Mouse (Mus musculus): ENCODE data around the gene Hand1.

The Hand1 gene

DNA sequence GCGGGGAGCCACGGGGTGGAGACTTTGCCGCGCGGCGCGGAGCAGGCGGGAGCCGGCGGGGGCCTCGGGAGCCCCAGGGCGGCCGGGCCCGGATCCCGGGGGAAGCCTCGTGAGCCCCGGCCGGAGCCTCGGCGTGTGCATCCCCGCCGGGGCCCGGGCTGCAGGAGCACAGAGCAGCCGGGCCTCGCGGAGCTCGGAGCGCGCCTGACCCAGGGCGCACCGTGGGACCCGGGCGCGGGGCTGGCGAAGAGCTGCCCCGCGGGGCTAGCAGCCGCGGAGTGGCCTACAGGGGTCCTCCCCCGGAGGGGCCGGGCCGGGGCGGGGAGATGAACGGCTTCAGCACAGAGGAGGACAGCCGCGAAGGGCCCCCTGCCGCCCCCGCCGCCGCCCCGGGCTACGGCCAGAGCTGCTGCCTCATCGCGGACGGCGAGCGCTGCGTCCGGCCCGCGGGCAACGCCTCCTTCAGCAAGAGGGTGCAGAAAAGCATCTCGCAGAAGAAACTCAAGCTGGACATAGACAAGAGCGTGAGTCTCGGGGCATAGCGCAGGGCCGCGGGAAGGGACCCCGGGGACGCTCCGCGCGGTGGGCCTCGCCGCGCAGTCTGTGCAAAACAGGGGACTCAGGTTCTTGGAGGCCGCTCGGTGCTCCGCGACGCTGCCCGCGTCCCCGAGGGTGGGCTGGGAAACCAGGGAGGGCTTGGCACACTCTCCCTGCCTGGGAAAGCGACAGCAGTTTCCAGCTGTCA lies 30.7 kb downstream of the Hand1 start:
- peak; percentile 35 to 40 for DNase-seq (ENCODE audit: low spot score in 2 of 2)

DNA sequence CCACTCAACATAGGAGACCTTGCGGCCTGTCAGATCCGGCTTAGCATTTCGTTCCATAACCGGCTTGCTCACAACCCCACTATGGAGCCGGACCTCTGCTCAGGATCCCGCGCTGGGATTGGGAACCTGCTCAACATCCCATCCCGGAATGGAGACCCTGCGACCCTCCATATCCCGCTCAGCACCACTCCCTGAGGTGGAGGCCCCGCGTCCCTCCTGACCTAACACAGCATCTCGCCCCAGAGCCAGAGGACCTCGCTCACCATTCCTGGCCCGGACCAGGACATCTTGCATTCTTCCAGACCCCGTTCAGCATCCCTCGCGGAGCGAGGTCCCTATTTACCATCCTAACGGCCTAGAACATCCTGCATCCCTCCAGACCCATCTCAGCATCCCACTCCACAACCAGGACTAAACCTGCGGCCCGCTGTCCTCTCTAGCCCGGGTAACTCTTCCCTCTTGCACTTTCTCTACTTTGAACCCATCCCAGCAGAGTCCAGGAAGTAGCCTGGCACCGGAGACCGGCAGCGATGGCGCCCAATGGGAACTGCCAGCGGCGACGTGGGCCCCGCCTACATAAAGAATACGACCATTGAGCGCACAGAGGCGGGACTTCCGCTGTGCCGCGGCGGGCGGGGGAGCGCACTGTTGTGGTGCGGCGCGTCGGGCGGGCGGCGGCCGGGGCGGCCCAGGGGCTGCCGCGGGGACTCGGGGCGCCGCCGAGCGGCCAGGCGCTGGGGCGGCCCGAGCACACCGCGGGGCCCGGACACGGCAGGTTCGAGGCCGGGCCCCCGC lies 31.4 kb downstream of the Hand1 start, which contains the start of gene Sap30l:
Sap30l (plus strand) TSS at position 667 of the 795 bp plus-strand sequence.
- DNase-seq (ENCODE audit: low spot score in 2 of 2) = peak; percentile 95 to 97

GRCm38 (mm10) chr11:57800266-57800951 lies 32.2 kb downstream of the Hand1 start:
- no peak for DNase-seq (ENCODE audit: low spot score in 2 of 2)

GRCm38 (mm10) chr11:57799456-57799855 lies 33.2 kb downstream of the Hand1 start:
- no peak for DNase-seq (ENCODE audit: low spot score in 2 of 2)

- no peak for DNase-seq (ENCODE audit: low spot score in 2 of 2)
Measured at GRCm38 (mm10) chr11:57797828-57798227, 34.8 kb downstream of the Hand1 start.

DNA sequence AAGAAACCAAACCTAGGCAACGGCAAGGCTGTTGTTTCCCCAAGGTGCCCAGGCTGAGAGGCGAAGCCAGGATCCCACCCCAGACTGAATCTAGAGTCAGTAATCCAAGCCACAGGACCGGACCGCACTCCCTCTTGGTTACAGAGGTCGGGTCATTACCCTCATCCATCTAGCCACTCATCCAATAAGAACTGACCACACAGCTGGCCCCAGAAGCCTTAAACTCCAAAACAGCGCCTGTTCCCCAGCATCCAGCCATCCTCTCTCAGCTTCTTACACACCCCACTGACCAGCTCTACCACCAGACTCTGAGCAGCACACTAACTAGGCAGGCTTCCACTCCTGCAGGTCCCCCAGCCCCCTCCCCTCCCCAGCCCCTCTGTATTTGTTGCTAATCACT lies 37.5 kb downstream of the Hand1 start:
- no peak for DNase-seq (ENCODE audit: low spot score in 2 of 2)

GRCm38 (mm10) chr11:57790866-57791535 lies 41.6 kb downstream of the Hand1 start:
- no peak for DNase-seq (ENCODE audit: low spot score in 2 of 2)

GRCm38 (mm10) chr11:57787913-57788312 lies 44.7 kb downstream of the Hand1 start:
- DNase-seq (ENCODE audit: low spot score in 2 of 2) = peak; percentile 13 to 22

DNA sequence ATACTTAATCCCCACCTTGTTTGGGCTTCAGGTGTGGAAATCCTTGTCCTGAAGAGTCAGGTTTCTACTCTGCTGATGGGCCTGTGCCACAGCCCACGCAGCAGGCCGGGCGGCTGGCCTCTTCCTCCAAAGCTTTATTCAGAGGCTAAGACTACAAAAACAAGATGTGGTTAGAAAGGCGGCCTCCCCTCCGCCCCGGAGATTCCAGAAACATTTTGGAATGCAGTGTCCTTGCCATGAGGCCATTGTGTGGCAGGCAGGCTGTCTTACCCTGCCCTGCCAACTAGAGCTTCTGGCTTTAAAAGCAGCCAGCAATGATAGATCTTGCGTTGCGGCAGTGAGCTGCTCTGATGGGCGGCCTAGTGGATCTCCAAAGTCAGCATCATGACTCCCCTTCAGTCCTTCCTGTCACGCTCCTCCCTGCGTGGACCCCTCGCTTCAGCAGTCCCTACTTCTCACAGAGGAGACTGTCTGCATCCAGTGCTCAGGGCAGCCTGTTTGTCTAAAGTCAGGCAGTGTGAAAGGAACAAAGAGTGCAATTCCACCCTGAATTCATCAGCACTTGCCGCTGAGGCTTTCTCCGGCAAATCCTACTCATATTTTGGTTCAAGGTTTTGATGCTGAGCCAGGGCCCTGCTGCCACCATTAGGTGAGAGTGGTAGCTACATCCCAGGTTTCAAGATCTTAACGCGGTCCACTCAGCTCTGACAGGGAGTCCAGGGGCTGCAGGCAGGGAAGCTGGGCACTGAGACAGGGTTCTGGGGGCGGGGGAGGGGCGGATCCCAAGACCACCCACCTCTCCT lies 45.8 kb downstream of the Hand1 start:
- peak; percentile 50 to 77 for DNase-seq (ENCODE audit: low spot score in 2 of 2)

- no peak for DNase-seq (ENCODE audit: low spot score in 2 of 2)
Measured at GRCm38 (mm10) chr11:57779824-57780223, 52.8 kb downstream of the Hand1 start.
